Mouse (Mus musculus) ES-E14 (cell line): ENCODE data around the gene Klhl22. TPM values are rescaled to one million over a fixed set of nuclear protein-coding genes. Genes with fewer than 3 reads are reported as not detected.

Experiments
- DNase-seq: peaks from one replicate; pipeline ENCODE4 v3.0.0-alpha.2; 2013; ENCODE audit warnings: low read depth, low spot score
- H3K27ac ChIP-seq: 2 replicates; pipeline ENCODE4 v1.5.1; 2012; ENCODE audit warnings: low read depth, mild to moderate bottlenecking, low read length, moderate library complexity, mixed read lengths; ENCODE audit not compliant: poor library complexity, insufficient read depth, severe bottlenecking
- H3K36me3 ChIP-seq: 2 replicates; pipeline ENCODE4 v1.6.1; 2012; ENCODE audit warnings: mild to moderate bottlenecking, low read length, moderate library complexity, mixed read lengths; ENCODE audit not compliant: control insufficient read depth, poor library complexity, insufficient read depth, severe bottlenecking
- H3K4me1 ChIP-seq, 2 experiments: fragments of 150-350 bp in 1 of 2; sonication (generic) in 1 of 2; 2 replicates each; pipeline ENCODE4 v1.6.1; 2012; ENCODE audit warnings: low read length in 2 of 2, mild to moderate bottlenecking in 1 of 2, mixed read lengths in 1 of 2; ENCODE audit not compliant: control insufficient read depth in 2 of 2, insufficient read depth in 2 of 2, poor library complexity in 1 of 2
- H3K4me3 ChIP-seq, 2 experiments: fragments of 150-350 bp in 1 of 2; sonication (generic) in 1 of 2; 2 replicates each; pipeline ENCODE4 v1.5.1; 2012; ENCODE audit warnings: low read length in 2 of 2, low read depth in 1 of 2, mild to moderate bottlenecking in 1 of 2, mixed read lengths in 1 of 2; ENCODE audit not compliant: insufficient read depth in 1 of 2, poor library complexity in 1 of 2, severe bottlenecking in 1 of 2
- H3K9ac ChIP-seq: 2 replicates; pipeline ENCODE4 v1.6.1; 2012; ENCODE audit warnings: low read depth, mild to moderate bottlenecking, low read length, mixed read lengths; ENCODE audit not compliant: poor library complexity, insufficient read depth, severe bottlenecking
- H3K9me3 ChIP-seq: fragments of 150-350 bp; sonication (generic); 2 replicates; pipeline ENCODE4 v1.6.1; 2012; ENCODE audit warnings: low read depth, mild to moderate bottlenecking, low read length; ENCODE audit not compliant: control insufficient read depth, insufficient read depth
- CHD2 ChIP-seq: IDR thresholded peaks from 2 replicates; pipeline ENCODE4 v1.6.1; 2014; ENCODE audit warnings: mild to moderate bottlenecking, low read depth, low read length, inconsistent platforms
- HCFC1 ChIP-seq: IDR thresholded peaks from 2 replicates; pipeline ENCODE4 v1.6.1; 2012; ENCODE audit warnings: low read length, inconsistent platforms, borderline replicate concordance; ENCODE audit not compliant: insufficient read depth
- MAFK ChIP-seq: IDR thresholded peaks from 2 replicates; pipeline ENCODE4 v1.6.1; 2014; ENCODE audit warnings: mild to moderate bottlenecking, low read depth, low read length, inconsistent platforms; ENCODE audit not compliant: insufficient read depth
- ZC3H11A ChIP-seq: IDR thresholded peaks from 2 replicates; pipeline ENCODE4 v1.6.1; 2012; ENCODE audit warnings: low read depth, mild to moderate bottlenecking, inconsistent platforms, low read length, borderline replicate concordance
- ZNF384 ChIP-seq: IDR thresholded peaks from 2 replicates; pipeline ENCODE4 v1.6.1; 2012; ENCODE audit warnings: low read depth, low read length, inconsistent platforms
- in situ Hi-C, 2 experiments: fragments of 600-800 bp; cut with MboI; formaldehyde crosslinking; loops; one replicate each; pipeline ENCODE4 v1.15.1; 2025; ENCODE audit warnings: low sequenced_read_pairs in 2 of 2, inconsistent platforms in 1 of 2; ENCODE audit not compliant: unreplicated experiment in 2 of 2
- total RNA-seq: library from RNA; depleted of rRNA; stranded (reverse); fragments of 300-350 nt; gene quantifications from 2 replicates; pipeline ENCODE4 v1.2.3, GENCODE M21; 2012

The Klhl22 gene
- total RNA-seq, 1 experiment: 64.7 TPM

DNA sequence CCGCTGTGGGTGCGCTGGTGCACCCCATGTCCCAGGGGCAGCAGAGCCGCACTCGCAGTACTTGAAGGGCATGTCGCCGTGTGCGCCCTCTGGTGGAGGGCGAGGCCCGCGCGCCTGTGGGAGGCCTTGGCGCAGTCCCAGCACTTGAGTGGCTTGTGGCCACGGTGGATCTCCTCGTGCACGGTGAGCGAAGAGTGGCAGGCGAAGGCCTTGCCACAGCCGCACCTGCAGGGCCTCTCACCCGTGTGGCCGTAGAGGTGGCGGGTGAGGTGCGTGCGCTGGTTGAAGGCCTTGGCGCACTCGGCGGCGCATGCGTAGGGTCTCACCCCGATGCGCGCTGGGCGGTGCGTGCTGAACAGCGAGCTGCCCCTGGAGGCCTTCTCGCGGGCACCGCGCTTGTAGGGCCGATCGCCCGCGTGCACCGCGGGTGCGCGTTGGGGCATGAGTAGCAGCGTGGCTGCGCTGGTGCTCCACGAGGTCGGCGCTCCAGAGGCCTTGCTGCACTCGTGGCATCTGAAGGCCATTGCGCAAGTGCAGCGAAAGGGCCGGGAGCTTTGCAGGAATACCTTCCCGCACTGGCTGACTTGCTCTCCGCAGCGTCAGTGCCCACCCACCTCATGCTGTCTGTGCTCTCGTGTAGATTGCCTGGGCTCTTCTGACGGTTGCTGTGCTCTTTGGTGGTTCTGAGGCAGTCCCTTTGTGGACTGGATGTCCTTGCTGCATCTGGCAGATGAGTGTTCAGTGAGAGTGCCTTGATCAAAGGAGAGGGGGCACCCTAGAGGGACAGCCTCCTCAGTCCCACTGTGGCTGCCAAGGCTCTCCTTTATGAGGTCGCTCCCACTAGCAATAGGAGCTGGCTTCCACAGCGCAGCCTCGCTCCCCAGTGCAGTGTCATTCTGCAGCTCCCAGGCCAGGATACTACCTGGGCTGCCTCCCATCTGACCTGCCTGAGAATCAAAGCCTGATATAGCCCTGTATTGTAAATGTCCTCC lies 56.3 kb downstream of the Klhl22 start:
- in situ Hi-C loops: loop anchor here in 1 of 2 experiments (25.0 kb wide), 1 partner anchor 797 kb away; the partner anchor contains the start of gene Gp1bb
- H3K36me3 ChIP-seq: no peaks in the 10 kb centered on the region
- H3K9ac ChIP-seq: peak overlapping the region; percentile 62
- TF ChIP-seq ZNF384 (no peak), HCFC1 (peak; percentile 52; the same call in 1 of the 2 replicates), ZC3H11A (no peak)
- H3K27ac ChIP-seq: no peak overlapping the region
- peak overlapping the region; percentile 32 to 64; a peak in 3 of 4 replicates for H3K4me3 ChIP-seq
- H3K4me1 ChIP-seq: peaks cover 0 to 2% of the 10 kb centered on the region in 2 experiments; a peak in 1 of 4 replicates
- DNase-seq: peak; percentile 73
- H3K9me3 ChIP-seq: no peaks in the 10 kb centered on the region

DNA sequence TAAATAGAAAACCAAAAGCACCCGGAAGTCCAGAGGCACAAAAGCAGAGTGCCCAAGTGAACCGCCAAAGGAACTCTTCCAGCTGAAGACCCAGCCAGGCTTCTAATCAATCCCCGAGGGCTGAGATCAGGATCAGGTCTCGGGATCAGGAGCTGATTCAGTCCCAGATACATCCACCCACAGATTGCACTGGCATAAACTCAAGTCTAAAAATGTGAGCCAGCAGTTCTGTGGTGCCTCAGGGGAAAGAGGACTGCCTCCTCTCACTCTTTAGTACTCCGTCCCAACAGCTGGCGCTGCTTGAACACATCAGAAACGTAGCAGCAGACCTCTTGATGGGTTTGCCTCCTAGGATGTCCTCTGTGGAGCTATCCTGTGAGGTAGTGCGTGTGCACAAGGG lies 57.1 kb downstream of the Klhl22 start:
- H3K27ac ChIP-seq: no peak overlapping the region
- H3K9ac ChIP-seq: no peak overlapping the region
- no peak for DNase-seq
- in situ Hi-C loops: loop anchor here in 1 of 2 experiments (25.0 kb wide), 1 partner anchor 796 kb away; the partner anchor contains the start of gene Gp1bb
- H3K4me1 ChIP-seq: peaks cover 0 to 2% of the 10 kb centered on the region in 2 experiments; a peak in 1 of 4 replicates
- no peak overlapping the region for H3K4me3 ChIP-seq
- H3K9me3 ChIP-seq: no peaks in the 10 kb centered on the region
- H3K36me3 ChIP-seq: no peaks in the 10 kb centered on the region
- TF ChIP-seq MAFK (no peak), ZNF384 (no peak), ZC3H11A (no peak), HCFC1 (no peak), CHD2 (no peak)

DNA sequence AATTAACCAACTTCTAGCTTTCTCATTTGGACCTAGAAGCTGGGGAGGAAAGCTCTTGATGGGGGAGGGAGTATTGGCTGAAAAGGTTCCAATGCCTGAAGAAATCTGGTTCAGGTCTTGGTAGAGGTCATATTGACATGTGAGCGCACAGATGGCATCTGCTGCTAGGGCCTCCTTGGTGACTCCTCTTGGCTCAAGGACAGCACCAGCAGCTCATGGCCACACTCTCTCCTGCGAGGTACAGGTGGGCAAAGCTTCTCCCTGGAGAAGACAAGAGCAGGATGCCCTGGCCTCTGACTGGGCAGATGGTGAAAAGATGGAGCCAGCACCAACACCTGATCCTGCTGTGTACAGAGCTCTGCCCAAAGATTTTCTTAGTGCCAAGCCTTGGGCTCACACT lies 67.1 kb downstream of the Klhl22 start:
- peaks cover 0 to 2% of the 10 kb centered on the region in 2 experiments; a peak in 1 of 4 replicates for H3K4me1 ChIP-seq
- TF ChIP-seq CHD2: no peak
- no peak for TF ChIP-seq HCFC1
- TF ChIP-seq ZC3H11A: no peak
- TF ChIP-seq ZNF384: no peak
- TF ChIP-seq MAFK: no peak

DNA sequence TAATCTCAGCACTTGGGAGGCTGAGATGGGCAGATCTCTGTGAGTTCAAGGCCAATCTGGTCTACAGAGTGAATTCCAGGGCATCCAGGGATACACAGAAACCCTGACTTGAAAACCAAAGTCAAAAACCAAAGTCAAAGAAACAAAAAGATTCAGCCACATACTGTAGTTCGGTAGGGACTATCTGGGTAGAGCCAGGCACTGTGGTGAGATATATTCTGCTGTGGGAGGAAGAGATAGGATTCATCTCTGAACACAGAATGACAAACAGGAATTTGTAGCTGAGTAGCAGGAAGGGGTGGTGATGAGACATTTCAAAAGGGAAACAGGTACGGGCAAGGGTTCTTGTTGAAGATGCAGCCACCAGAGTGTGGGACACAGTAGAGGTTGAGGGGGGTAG lies 68.8 kb downstream of the Klhl22 start:
- H3K9me3 ChIP-seq: no peaks in the 10 kb centered on the region
- no peak for DNase-seq
- TF ChIP-seq ZC3H11A: no peak
- no peak for TF ChIP-seq CHD2
- no peak for TF ChIP-seq HCFC1
- TF ChIP-seq ZNF384: no peak
- no peak for TF ChIP-seq MAFK
- in situ Hi-C loops: no loop called here
- H3K9ac ChIP-seq: no peak overlapping the region
- no peak overlapping the region for H3K27ac ChIP-seq
- peaks cover 0 to 2% of the 10 kb centered on the region in 2 experiments; a peak in 1 of 4 replicates for H3K4me1 ChIP-seq
- no peak overlapping the region for H3K4me3 ChIP-seq
- no peaks in the 10 kb centered on the region for H3K36me3 ChIP-seq

More for the DNA sequence above, 67.1 kb downstream of the Klhl22 start:
- in situ Hi-C loops: no loop called here
- Histone ChIP-seq H3K36me3 (no peaks in the 10 kb centered on the region), H3K27ac (no peak overlapping the region), H3K9me3 (no peaks in the 10 kb centered on the region), H3K9ac (no peak overlapping the region), H3K4me3 (no peak overlapping the region)
- DNase-seq: no peak
